ENCODE assay signal across 9 mouse cellular contexts in genomic region chr5:52743231-52743630, GRCm38 (mm10). TPM values are rescaled to one million over a fixed set of nuclear protein-coding genes. Genes with fewer than 3 reads are reported as not detected.
DNase-seq lines count a peak whose midpoint lies in the region; ATAC-seq and TF ChIP-seq lines count a peak whose summit lies in the region.
"Had no signal": no experiment of that assay in that cellular context is flagged by ENCODE, and none has a peak within 500 bp of the region (broad histone marks: within the 10 kb centered on the region; RNA-seq: fewer than 3 reads in every experiment).

No protein-coding gene starts in this region.

- H3K4me2 ChIP-seq in kidney, embryonic 14.5 days (replicated peaks; ENCODE audit: low read depth, low read length): peak overlapping the region; percentile 77
- H3K4me2 ChIP-seq in hindbrain, embryonic 14.5 days (replicated peaks): peak overlapping the region; percentile 83; the same call in 1 of the 2 replicates
- no peak overlapping the region; the same call in 1 of the 2 replicates for H3K4me2 ChIP-seq in midbrain, embryonic 14.5 days (ENCODE audit: low read length)

- DNase-seq in kidney, adult 18-20 months: no peak
- DNase-seq in hindbrain, embryonic 14.5 days (ENCODE audit: low spot score): no peak
- DNase-seq in ovary, postnatal 14 days (ENCODE audit: low spot score): no peak
- no peak for DNase-seq in cerebellum, adult 2 months
- no peak for DNase-seq in midbrain, embryonic 14.5 days
- DNase-seq: thymus, adult 18-20 months had no signal

- ATAC-seq in kidney, embryonic 14.5 days (ENCODE audit: low FRiP score, low TSS enrichment): no peak
- ATAC-seq in hindbrain, embryonic 14.5 days (ENCODE audit: low FRiP score): no peak
- ATAC-seq in megakaryocyte, adult 5-6 weeks (ENCODE audit: poor library complexity, severe bottlenecking): peak; percentile 30
- ATAC-seq in midbrain, embryonic 14.5 days (ENCODE audit: low FRiP score, low TSS enrichment): no peak

- no peak for TF ChIP-seq CTCF in cerebellum, adult 2 months (IDR thresholded peaks at IDR 0.05; ENCODE audit: borderline replicate concordance, insufficient read depth, low read depth, low read length)

- peaks cover 5% of the 10 kb centered on the region; the same call in 1 of the 2 replicates for H3K36me3 ChIP-seq in kidney, embryonic 14.5 days (ENCODE audit: control insufficient read depth, insufficient read depth, low read length)
- no peaks in the 10 kb centered on the region for H3K36me3 ChIP-seq in hindbrain, embryonic 14.5 days (replicated peaks; ENCODE audit: control insufficient read depth, insufficient read depth)
- H3K36me3 ChIP-seq in midbrain, embryonic 14.5 days (ENCODE audit: control insufficient read depth, insufficient read depth, low read length): no peaks in the 10 kb centered on the region

- no peaks in the 10 kb centered on the region for H3K9me3 ChIP-seq in kidney, embryonic 14.5 days (ENCODE audit: control insufficient read depth, low read length)
- no peaks in the 10 kb centered on the region for H3K9me3 ChIP-seq in hindbrain, embryonic 14.5 days (ENCODE audit: control insufficient read depth, low read length)
- no peaks in the 10 kb centered on the region for H3K9me3 ChIP-seq in midbrain, embryonic 14.5 days (ENCODE audit: control insufficient read depth, low read length)

- no peaks in the 10 kb centered on the region for H3K27me3 ChIP-seq in kidney, embryonic 14.5 days (ENCODE audit: control insufficient read depth, insufficient read depth, low read length)
- no peaks in the 10 kb centered on the region for H3K27me3 ChIP-seq in hindbrain, embryonic 14.5 days (ENCODE audit: control insufficient read depth, insufficient read depth, low read length)
- no peaks in the 10 kb centered on the region for H3K27me3 ChIP-seq in cerebellum, adult 2 months (ENCODE audit: control insufficient read depth, insufficient read depth, low read length)
- no peaks in the 10 kb centered on the region for H3K27me3 ChIP-seq in midbrain, embryonic 14.5 days (ENCODE audit: control insufficient read depth, insufficient read depth, low read length)

- 53% methylated on average over 4 of the region's 4 CpGs for WGBS in kidney, embryonic 14.5 days
- WGBS in hindbrain, embryonic 14.5 days: 45% methylated on average over 4 of the region's 4 CpGs
- 69% methylated on average over 4 of the region's 4 CpGs for WGBS in cerebellum, adult 2 months
- 66% methylated on average over 4 of the region's 4 CpGs for WGBS in midbrain, embryonic 14.5 days

- no peak overlapping the region for H3K27ac ChIP-seq in kidney, embryonic 14.5 days (ENCODE audit: low read depth, low read length)
- H3K27ac ChIP-seq in brown adipose tissue, adult 24 weeks (replicated peaks; ENCODE audit: low read depth, low read length): 0 out of 2 replicates have a peak overlapping the region, but pooled peaks have one; percentile 19
- no peak overlapping the region for H3K27ac ChIP-seq in hindbrain, embryonic 14.5 days
- H3K27ac ChIP-seq in cerebellum, adult 2 months (ENCODE audit: insufficient read depth, low read length): no peak overlapping the region
- H3K27ac ChIP-seq in midbrain, embryonic 14.5 days (replicated peaks; ENCODE audit: low read depth, low read length): no peak overlapping the region

- no peak for TF ChIP-seq POLR2A in cerebellum, adult 2 months (IDR thresholded peaks at IDR 0.05; ENCODE audit: borderline replicate concordance, insufficient read depth, low read length)

- 0 out of 2 replicates have a peak, but pooled peaks cover 3% of the 10 kb centered on the region for H3K4me1 ChIP-seq in kidney, embryonic 14.5 days (ENCODE audit: control insufficient read depth, insufficient read depth, low read length)
- no peaks in the 10 kb centered on the region for H3K4me1 ChIP-seq in brown adipose tissue, adult 24 weeks (ENCODE audit: control insufficient read depth, insufficient read depth, insufficient read length, low read length)
- H3K4me1 ChIP-seq in hindbrain, embryonic 14.5 days (replicated peaks; ENCODE audit: control insufficient read depth, insufficient read depth, low read length): 0 out of 2 replicates have a peak, but pooled peaks cover 3% of the 10 kb centered on the region
- H3K4me1 ChIP-seq in cerebellum, adult 2 months (ENCODE audit: control insufficient read depth, insufficient read depth, low read length): no peaks in the 10 kb centered on the region
- no peaks in the 10 kb centered on the region for H3K4me1 ChIP-seq in midbrain, embryonic 14.5 days (ENCODE audit: control insufficient read depth, insufficient read depth, low read length)

- peak overlapping the region; percentile 83 for H3K4me3 ChIP-seq in kidney, embryonic 14.5 days (ENCODE audit: low read length)
- H3K4me3 ChIP-seq in brown adipose tissue, adult 24 weeks (ENCODE audit: insufficient read depth, low read depth, low read length): peak overlapping the region; percentile 37
- H3K4me3 ChIP-seq in hindbrain, embryonic 14.5 days (replicated peaks; ENCODE audit: low read length): no peak overlapping the region
- no peak overlapping the region for H3K4me3 ChIP-seq in cerebellum, adult 2 months (replicated peaks; ENCODE audit: insufficient read depth, low read depth, low read length)
- H3K4me3 ChIP-seq in midbrain, embryonic 14.5 days (replicated peaks; ENCODE audit: low read depth, low read length): no peak overlapping the region

- H3K9ac ChIP-seq in kidney, embryonic 14.5 days (ENCODE audit: low read depth, low read length): no peak overlapping the region
- no peak overlapping the region for H3K9ac ChIP-seq in hindbrain, embryonic 14.5 days
- H3K9ac ChIP-seq in midbrain, embryonic 14.5 days (replicated peaks; ENCODE audit: low read length): no peak overlapping the region

RNA-seq across cellular contexts. Expression of gene Pi4k2b, which starts 1.9 kb away (rescaled TPM):
- 21.7 and 31.8 TPM in 2 replicates for polyA plus RNA-seq in kidney, embryonic 14.5 days (2014; fragmentation: Nextera tagmentation; extraction: Ambion mirVana)
- polyA plus RNA-seq in brown adipose tissue, adult 24 weeks (2012; ENCODE audit: insufficient read depth, insufficient read length, missing spikeins): 8.8 and 11.1 TPM in 2 replicates
- 7.4 and 7.6 TPM in 2 replicates for polyA plus RNA-seq in hindbrain, embryonic 14.5 days (2014; fragmentation: Nextera tagmentation; extraction: Ambion mirVana)
- total RNA-seq in megakaryocyte, adult 5-6 weeks (2015): 15.0 and 16.1 TPM in 2 replicates
- 12.2 and 17.2 TPM in 2 replicates for total RNA-seq in megakaryocyte, adult 5-6 weeks (2017)
- polyA plus RNA-seq in cerebellum, adult 2 months (2012; rRNA removed): 1.9 and 2.1 TPM in 2 replicates
- polyA plus RNA-seq in midbrain, embryonic 14.5 days (2014; fragmentation: Nextera tagmentation; extraction: Ambion mirVana): 3.9 and 6.8 TPM in 2 replicates

RNA-seq across cellular contexts. Expression of gene Zcchc4, which starts 32.0 kb away (rescaled TPM):
- 13.5 and 18.5 TPM in 2 replicates for polyA plus RNA-seq in kidney, embryonic 14.5 days (2014; fragmentation: Nextera tagmentation; extraction: Ambion mirVana)
- polyA plus RNA-seq in brown adipose tissue, adult 24 weeks (2012; ENCODE audit: insufficient read depth, insufficient read length, missing spikeins): 5.2 and 9.2 TPM in 2 replicates
- 9.3 and 11.0 TPM in 2 replicates for polyA plus RNA-seq in hindbrain, embryonic 14.5 days (2014; fragmentation: Nextera tagmentation; extraction: Ambion mirVana)
- total RNA-seq in megakaryocyte, adult 5-6 weeks (2015): 12.1 and 16.4 TPM in 2 replicates
- 9.2 and 11.8 TPM in 2 replicates for total RNA-seq in megakaryocyte, adult 5-6 weeks (2017)
- 15.2 and 16.7 TPM in 2 replicates for polyA plus RNA-seq in cerebellum, adult 2 months (2012; rRNA removed)
- polyA plus RNA-seq in midbrain, embryonic 14.5 days (2014; fragmentation: Nextera tagmentation; extraction: Ambion mirVana): 8.2 and 13.1 TPM in 2 replicates

Comparison
In these comparisons a context has a peak if more than half of its experiments do, and no peak if none do; other contexts are left out.
1. H3K4me3 ChIP-seq: peak in kidney, embryonic 14.5 days (single experiment) and brown adipose tissue, adult 24 weeks (single experiment); none in hindbrain, embryonic 14.5 days (single experiment), cerebellum, adult 2 months (single experiment) and midbrain, embryonic 14.5 days (single experiment).